20 mouse cellular contexts compared by ENCODE assay signal in the genomic region with DNA sequence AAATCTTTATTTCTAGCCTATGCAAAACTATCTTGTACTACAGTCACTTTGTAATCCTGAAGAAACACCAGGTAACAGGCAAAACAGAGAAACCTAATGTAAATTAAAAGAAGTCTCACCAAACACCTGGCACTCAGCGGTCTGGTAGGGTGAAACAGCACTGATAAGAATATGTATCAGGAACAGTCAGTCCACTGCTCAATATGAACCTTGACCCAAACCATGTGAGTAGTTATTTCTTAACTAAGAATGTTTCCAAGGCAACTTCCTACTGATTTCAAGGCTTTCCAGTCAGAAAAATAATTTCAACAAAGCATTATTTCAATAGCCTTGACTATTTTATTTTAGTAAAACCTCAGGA. TPM values are rescaled to one million over a fixed set of nuclear protein-coding genes. Genes with fewer than 3 reads are reported as not detected.
A peak's percentile ranks its signal among the peaks of the same experiment; 100 is the strongest.
DNase-seq lines count a peak whose midpoint lies in the region; ATAC-seq and TF ChIP-seq lines count a peak whose summit lies in the region.
"Had no signal": no experiment of that assay in that cellular context is flagged by ENCODE, and none has a peak within 500 bp of the region (broad histone marks: within the 10 kb centered on the region; RNA-seq: fewer than 3 reads in every experiment).

No protein-coding gene starts in this region.

- DNase-seq in kidney, adult 2 months: peak; percentile 72
- DNase-seq in yolk sac, embryonic 10.5 days (ENCODE audit: low spot score): peak; percentile 55
- no peak for DNase-seq in retina, postnatal 1 day
- no peak for DNase-seq in left cerebral cortex, postnatal 10 days (ENCODE audit: extremely low spot score in 1 of 2, low spot score in 2 of 2)
- DNase-seq in frontal cortex, postnatal 14 days (ENCODE audit: low spot score in 2 of 2): no peak
- DNase-seq: adrenal gland, postnatal 10 days; gastrocnemius, postnatal 25 days; heart, postnatal 14 days; layer of hippocampus, postnatal 36 days; left cerebral cortex, postnatal 4 days; lung, adult 2 months; lung, postnatal 4 days; thymus, postnatal 25 days had no signal

- H3K9me3 ChIP-seq in kidney, embryonic 16.5 days (ENCODE audit: low read length): no peaks in the 10 kb centered on the region
- no peaks in the 10 kb centered on the region for H3K9me3 ChIP-seq in intestine, postnatal 0 days (ENCODE audit: control insufficient read depth)
- no peaks in the 10 kb centered on the region for H3K9me3 ChIP-seq in liver, embryonic 16.5 days (replicated peaks; ENCODE audit: control insufficient read depth, low read length)
- H3K9me3 ChIP-seq: heart, embryonic 10.5 days; hindbrain, embryonic 15.5 days; midbrain, embryonic 13.5 days had no signal

- no peak for TF ChIP-seq POLR2A in kidney, adult 2 months (IDR thresholded peaks at IDR 0.05; ENCODE audit: low read depth, low read length)

- peaks cover 21% of the 10 kb centered on the region for H3K4me1 ChIP-seq in kidney, adult 2 months (ENCODE audit: control insufficient read depth, insufficient read depth, low read length)
- peaks cover 13% of the 10 kb centered on the region for H3K4me1 ChIP-seq in kidney, embryonic 16.5 days (ENCODE audit: insufficient read depth, low read length)
- peaks cover 3% of the 10 kb centered on the region; the same call in 1 of the 2 replicates for H3K4me1 ChIP-seq in intestine, postnatal 0 days (replicated peaks; ENCODE audit: control insufficient read depth, insufficient read depth, low read length)
- peaks cover 18% of the 10 kb centered on the region for H3K4me1 ChIP-seq in liver, embryonic 16.5 days (ENCODE audit: control insufficient read depth, low read depth, low read length)

- no peak for ATAC-seq in kidney, embryonic 16.5 days (ENCODE audit: low FRiP score, low TSS enrichment)
- peak; percentile 83 for ATAC-seq in intestine, postnatal 0 days
- ATAC-seq in liver, embryonic 16.5 days (ENCODE audit: low read depth): peak; percentile 84
- ATAC-seq: midbrain, embryonic 13.5 days had no signal

- 31% methylated on average over 1 of the region's 1 CpGs for WGBS in kidney, adult 2 months
- WGBS in kidney, embryonic 16.5 days: 81% methylated on average over 1 of the region's 1 CpGs
- 45% methylated on average over 1 of the region's 1 CpGs for WGBS in intestine, postnatal 0 days
- 15% methylated on average over 1 of the region's 1 CpGs for WGBS in liver, embryonic 16.5 days (ENCODE audit: insufficient replicate concordance)

- no peak overlapping the region for H3K9ac ChIP-seq in kidney, embryonic 16.5 days (replicated peaks; ENCODE audit: low read length)
- H3K9ac ChIP-seq in intestine, postnatal 0 days (ENCODE audit: low read depth, low read length): 0 out of 2 replicates have a peak overlapping the region, but pooled peaks have one; percentile 8
- H3K9ac ChIP-seq in liver, embryonic 16.5 days (ENCODE audit: low read depth, low read length): 0 out of 2 replicates have a peak overlapping the region, but pooled peaks have one; percentile 24
- H3K9ac ChIP-seq: hindbrain, embryonic 15.5 days; midbrain, embryonic 13.5 days had no signal

- TF ChIP-seq CTCF in kidney, adult 2 months (conservative IDR thresholded peaks at IDR 0.05; ENCODE audit: insufficient read depth, insufficient read length, low read depth, low read length): no peak
- TF ChIP-seq CTCF in intestine, postnatal 0 days (IDR thresholded peaks at IDR 0.05; ENCODE audit: low read depth): no peak

- intact Hi-C loops in left cerebral cortex, postnatal 10 days (cut with DNase I): no loop called here

- no peak overlapping the region for H3K4me3 ChIP-seq in kidney, adult 2 months (ENCODE audit: insufficient read depth, low read depth, low read length)
- H3K4me3 ChIP-seq in kidney, embryonic 16.5 days (ENCODE audit: low read length): no peak overlapping the region
- H3K4me3 ChIP-seq in intestine, postnatal 0 days (ENCODE audit: low read depth, low read length): no peak overlapping the region
- no peak overlapping the region for H3K4me3 ChIP-seq in liver, embryonic 16.5 days (ENCODE audit: low read depth, low read length)
- H3K4me3 ChIP-seq: heart, embryonic 10.5 days; hindbrain, embryonic 15.5 days; midbrain, embryonic 13.5 days had no signal

- no peak overlapping the region for H3K4me2 ChIP-seq in kidney, embryonic 16.5 days (replicated peaks; ENCODE audit: low read depth, low read length)
- H3K4me2 ChIP-seq in intestine, postnatal 0 days (replicated peaks; ENCODE audit: low read depth): peak overlapping the region; percentile 51; the same call in 1 of the 2 replicates
- peak overlapping the region; percentile 32; the same call in 1 of the 2 replicates for H3K4me2 ChIP-seq in liver, embryonic 16.5 days (ENCODE audit: low read depth, low read length)
- H3K4me2 ChIP-seq: hindbrain, embryonic 15.5 days; midbrain, embryonic 13.5 days had no signal

- H3K27ac ChIP-seq in kidney, adult 2 months (ENCODE audit: insufficient read depth, low read depth, low read length): peak overlapping the region; percentile 88
- no peak overlapping the region for H3K27ac ChIP-seq in kidney, embryonic 16.5 days (ENCODE audit: low read length)
- peak overlapping the region; percentile 83 for H3K27ac ChIP-seq in intestine, postnatal 0 days (ENCODE audit: low read depth, low read length)
- H3K27ac ChIP-seq in liver, embryonic 16.5 days (ENCODE audit: low read length): peak overlapping the region; percentile 80
- H3K27ac ChIP-seq: heart, embryonic 10.5 days; hindbrain, embryonic 15.5 days; midbrain, embryonic 13.5 days had no signal

- H3K36me3 ChIP-seq in kidney, adult 2 months (ENCODE audit: control insufficient read depth, insufficient read depth, low read length): no peaks in the 10 kb centered on the region
- no peaks in the 10 kb centered on the region for H3K36me3 ChIP-seq in kidney, embryonic 16.5 days (ENCODE audit: insufficient read depth, low read length)
- H3K36me3 ChIP-seq in intestine, postnatal 0 days (ENCODE audit: control insufficient read depth, insufficient read depth): peaks cover 4% of the 10 kb centered on the region
- H3K36me3 ChIP-seq in liver, embryonic 16.5 days (ENCODE audit: control insufficient read depth, insufficient read depth): no peaks in the 10 kb centered on the region
- H3K36me3 ChIP-seq: hindbrain, embryonic 15.5 days had no signal

- H3K27me3 ChIP-seq in kidney, adult 2 months (replicated peaks; ENCODE audit: control insufficient read depth, insufficient read depth, low read length): no peaks in the 10 kb centered on the region
- no peaks in the 10 kb centered on the region for H3K27me3 ChIP-seq in kidney, embryonic 16.5 days (ENCODE audit: insufficient read depth, low read length)
- no peaks in the 10 kb centered on the region for H3K27me3 ChIP-seq in intestine, postnatal 0 days (replicated peaks; ENCODE audit: control insufficient read depth, insufficient read depth, low read length)
- H3K27me3 ChIP-seq in liver, embryonic 16.5 days (ENCODE audit: control insufficient read depth, insufficient read depth, low read depth, low read length): no peaks in the 10 kb centered on the region
- H3K27me3 ChIP-seq: CH12.LX; hindbrain, embryonic 15.5 days; midbrain, embryonic 13.5 days had no signal

RNA-seq across cellular contexts. Expression of a gene that starts 17.1 kb away (rescaled TPM):
- polyA plus RNA-seq in kidney, adult 2 months (2012; rRNA removed): 25.1 and 29.6 TPM in 2 replicates
- polyA plus RNA-seq in kidney, embryonic 16.5 days (2015; fragmentation: Nextera tagmentation; extraction: Ambion mirVana): 62.4 and 67.1 TPM in 2 replicates
- 63.5 and 70.3 TPM in 2 replicates for polyA plus RNA-seq in intestine, postnatal 0 days (2015; fragmentation: Nextera tagmentation; extraction: Ambion mirVana)
- polyA plus RNA-seq in liver, embryonic 16.5 days (2015; fragmentation: Nextera tagmentation; extraction: Ambion mirVana): 11.9 and 14.8 TPM in 2 replicates
- 10 to 100 TPM; 29.5 to 37.2 TPM for total RNA-seq in left cerebral cortex, postnatal 10 days (2021)

Comparison
In these comparisons a context has a peak if more than half of its experiments do, and no peak if none do; other contexts are left out.
1. DNase-seq: peak in kidney, adult 2 months (single experiment) and yolk sac, embryonic 10.5 days (single experiment); none in retina, postnatal 1 day (single experiment), left cerebral cortex, postnatal 10 days (0 of 2) and frontal cortex, postnatal 14 days (0 of 2).